Mouse (Mus musculus): ENCODE measurements around the gene Vash2.

Vash2 gene

DNA sequence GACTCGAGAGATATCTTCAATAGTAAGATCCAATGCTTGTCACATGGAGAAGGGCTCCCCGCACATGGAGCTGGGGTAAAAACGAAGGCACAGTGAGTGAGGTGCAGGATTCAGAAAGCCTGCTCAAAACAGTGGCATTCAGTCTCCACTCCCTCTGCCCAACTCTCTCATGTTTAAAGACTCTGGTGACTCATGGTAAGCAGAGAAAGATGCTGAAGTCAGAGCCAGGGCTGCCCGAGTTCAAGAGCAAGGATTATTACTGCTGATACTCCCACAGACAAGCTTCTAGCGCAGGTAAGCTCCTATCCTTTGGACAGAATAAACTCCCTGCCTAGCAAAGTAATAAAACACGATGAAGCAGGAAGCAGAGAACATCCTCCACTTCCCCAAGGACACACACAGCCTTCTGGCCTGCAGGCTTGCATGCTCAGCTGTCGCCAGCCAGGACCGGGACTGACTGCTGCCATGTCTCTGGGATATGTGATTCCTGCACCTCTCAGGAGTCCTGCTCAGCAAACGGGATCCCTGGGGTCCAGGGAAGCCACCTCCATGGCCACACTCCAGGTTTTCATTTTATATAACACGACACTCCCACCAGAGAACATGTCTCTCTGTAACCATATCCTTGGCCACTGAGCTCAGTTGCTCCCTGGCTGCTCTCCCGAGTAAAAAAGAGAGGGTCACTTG is 2.1 kb downstream of the Vash2 start:
- DNase-seq (ENCODE audit: extremely low spot score, low spot score) = no peak

- DNase-seq (ENCODE audit: extremely low spot score, low spot score) = no peak
Observed at GRCm38 (mm10) chr1:190974833-190975232, 4.3 kb downstream of the Vash2 start.

GRCm38 (mm10) chr1:190974191-190974590 is 4.9 kb downstream of the Vash2 start:
- no peak for DNase-seq (ENCODE audit: extremely low spot score, low spot score)

- no peak for DNase-seq (ENCODE audit: extremely low spot score, low spot score)
Observed at GRCm38 (mm10) chr1:190972612-190973192, 6.4 kb downstream of the Vash2 start.

DNA sequence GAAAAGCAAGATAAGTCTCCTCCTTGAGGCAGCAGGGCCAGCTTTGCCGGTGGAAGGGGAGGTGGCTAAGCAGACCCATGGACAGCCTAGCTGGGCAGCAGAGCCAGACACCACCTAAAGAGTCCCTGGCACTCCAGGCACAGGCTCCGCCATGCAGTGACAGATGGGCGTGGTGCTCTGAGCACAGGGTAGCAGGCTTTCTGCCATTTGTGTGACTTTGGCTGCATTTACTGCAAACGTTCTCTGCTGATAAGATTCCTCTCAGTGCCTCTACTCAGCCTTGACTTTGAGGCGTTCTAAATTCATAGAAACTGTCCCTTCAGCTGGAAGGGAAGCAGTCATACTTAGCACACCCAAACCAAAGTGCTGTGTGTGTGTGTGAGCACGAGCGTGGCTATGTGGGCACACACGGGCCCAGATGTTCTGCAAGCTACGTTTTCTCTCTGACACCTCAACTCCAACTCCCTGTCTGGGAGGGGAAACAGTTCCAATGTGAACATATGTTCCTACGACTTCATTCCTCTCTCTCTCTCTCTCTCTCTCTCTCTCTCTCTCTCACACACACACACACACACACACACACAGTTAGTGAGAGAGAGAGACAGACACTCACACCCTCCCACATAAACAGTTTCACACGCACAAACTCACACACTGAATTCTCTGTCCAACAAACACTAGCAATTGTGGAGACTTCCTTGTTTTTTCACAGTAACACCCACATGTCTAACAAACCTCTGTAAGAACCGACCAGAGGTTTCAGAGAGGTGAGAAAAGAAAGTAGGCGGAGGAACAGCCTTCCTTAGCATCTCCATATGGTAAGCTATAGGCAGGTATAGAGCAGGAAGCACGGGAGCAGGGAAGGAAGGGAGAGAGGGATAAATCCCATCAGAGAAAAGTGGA is 7.1 kb downstream of the Vash2 start:
- DNase-seq (ENCODE audit: extremely low spot score, low spot score) = no peak

- DNase-seq (ENCODE audit: extremely low spot score, low spot score) = no peak
Observed at GRCm38 (mm10) chr1:190968010-190968409, 11.1 kb downstream of the Vash2 start.

DNA sequence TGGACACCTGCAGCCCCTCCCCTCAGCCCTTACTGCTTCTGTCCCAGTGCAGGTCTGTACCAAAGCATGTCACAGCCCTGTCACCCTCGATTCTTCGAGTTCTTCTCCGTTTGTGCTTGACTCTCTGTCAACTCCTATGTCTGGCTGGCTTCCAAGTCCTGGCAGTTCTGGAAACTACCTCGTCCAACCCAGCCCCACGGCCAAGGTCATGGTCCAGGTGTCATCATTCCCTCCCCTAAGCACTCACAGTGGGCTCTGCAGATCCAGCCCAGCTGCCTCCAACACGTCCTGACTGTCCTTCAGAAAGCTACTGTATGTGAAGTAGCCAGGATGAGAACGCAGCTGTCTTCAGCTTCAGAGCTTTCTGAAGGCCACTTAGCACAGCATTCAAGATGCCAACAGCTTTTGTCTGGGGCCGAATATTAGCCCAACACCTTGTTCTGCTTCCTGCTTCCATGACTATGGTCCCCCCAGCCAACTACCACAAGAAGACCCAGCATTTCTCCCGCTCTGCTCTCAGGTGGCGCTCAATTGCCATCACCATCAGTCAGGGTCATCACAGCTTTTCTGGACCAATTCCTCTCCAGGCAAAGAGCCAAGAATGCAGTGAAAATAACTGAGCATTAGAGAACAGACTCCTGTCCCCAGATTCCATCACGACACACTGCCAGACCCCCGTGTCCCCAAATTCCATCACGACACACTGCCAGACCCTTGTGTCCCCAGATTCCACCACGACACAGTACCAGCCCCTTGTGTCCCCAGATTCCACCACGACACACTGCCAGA is 13.9 kb downstream of the Vash2 start:
- no peak for DNase-seq (ENCODE audit: extremely low spot score, low spot score)

DNA sequence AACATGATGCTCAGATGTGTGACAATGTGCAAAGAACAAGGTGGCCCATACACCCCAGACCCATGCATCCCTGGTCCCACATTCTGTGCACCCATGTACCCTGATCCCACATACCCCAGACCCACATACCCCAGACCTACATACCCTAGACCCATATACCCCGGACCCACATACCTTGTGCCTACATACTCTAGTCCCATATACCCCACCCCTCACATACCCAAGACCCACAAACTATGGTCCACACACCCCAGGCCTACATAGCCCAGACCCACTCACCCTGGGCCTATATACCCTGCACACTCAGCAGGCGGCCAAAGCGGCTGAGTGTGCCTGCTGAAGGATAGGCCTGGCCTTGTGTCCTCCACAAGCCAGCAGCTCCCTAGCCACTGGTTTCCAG is 16.3 kb downstream of the Vash2 start:
- no peak for DNase-seq (ENCODE audit: extremely low spot score, low spot score)

GRCm38 (mm10) chr1:190958821-190959220 is 20.3 kb downstream of the Vash2 start:
- no peak for DNase-seq (ENCODE audit: extremely low spot score, low spot score)

DNA sequence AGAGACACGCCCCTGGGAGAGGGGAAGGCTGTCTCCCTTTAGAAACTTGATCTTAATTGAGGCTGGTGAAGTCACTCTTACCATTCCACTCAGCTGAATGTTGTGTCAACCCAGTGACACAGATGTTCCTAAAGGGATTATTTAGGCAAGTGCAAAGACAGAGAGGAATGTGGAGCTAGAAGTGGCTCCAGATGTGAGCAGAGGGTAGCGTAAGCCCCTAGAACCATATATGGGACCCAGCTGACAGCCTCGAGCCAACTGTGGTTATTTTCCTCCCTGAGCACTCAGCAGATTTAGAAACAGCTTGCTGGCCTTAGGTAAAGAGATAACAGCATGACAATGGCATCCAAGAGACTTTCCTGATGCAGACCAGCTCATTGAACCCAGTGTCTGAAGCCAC is 26.1 kb downstream of the Vash2 start:
- DNase-seq (ENCODE audit: extremely low spot score, low spot score) = no peak

- DNase-seq (ENCODE audit: extremely low spot score, low spot score) = no peak
Observed at GRCm38 (mm10) chr1:190951014-190951413, 28.1 kb downstream of the Vash2 start.

GRCm38 (mm10) chr1:190948846-190949245 is 30.2 kb downstream of the Vash2 start:
- no peak for DNase-seq (ENCODE audit: extremely low spot score, low spot score)

- DNase-seq (ENCODE audit: extremely low spot score, low spot score) = no peak
Observed at GRCm38 (mm10) chr1:190948439-190948838, 30.7 kb downstream of the Vash2 start.

DNA sequence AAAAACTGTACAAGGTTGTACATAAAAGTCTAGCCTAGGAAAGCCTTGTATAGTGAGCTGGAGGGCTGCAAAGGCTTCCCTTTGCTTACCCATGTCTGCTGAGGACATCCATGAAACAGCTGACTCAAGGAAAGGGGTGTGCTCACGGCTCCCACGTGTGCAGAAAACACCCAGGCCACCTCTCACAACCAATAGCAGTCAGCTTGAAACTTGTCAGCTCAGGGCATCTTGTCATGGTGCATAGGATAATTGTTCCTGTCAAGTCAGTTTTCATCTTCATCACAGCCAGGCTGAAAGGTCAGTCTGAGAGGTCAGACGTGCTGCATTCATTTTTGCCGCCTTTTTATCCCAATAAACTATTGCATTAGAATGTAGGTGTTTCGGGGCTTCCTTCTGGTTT is 31.1 kb downstream of the Vash2 start:
- no peak for DNase-seq (ENCODE audit: extremely low spot score, low spot score)

GRCm38 (mm10) chr1:190944109-190944760 is 34.9 kb downstream of the Vash2 start:
- DNase-seq (ENCODE audit: extremely low spot score, low spot score) = peak; percentile 62

GRCm38 (mm10) chr1:190939803-190940202 is 39.3 kb downstream of the Vash2 start:
- no peak for DNase-seq (ENCODE audit: extremely low spot score, low spot score)

DNA sequence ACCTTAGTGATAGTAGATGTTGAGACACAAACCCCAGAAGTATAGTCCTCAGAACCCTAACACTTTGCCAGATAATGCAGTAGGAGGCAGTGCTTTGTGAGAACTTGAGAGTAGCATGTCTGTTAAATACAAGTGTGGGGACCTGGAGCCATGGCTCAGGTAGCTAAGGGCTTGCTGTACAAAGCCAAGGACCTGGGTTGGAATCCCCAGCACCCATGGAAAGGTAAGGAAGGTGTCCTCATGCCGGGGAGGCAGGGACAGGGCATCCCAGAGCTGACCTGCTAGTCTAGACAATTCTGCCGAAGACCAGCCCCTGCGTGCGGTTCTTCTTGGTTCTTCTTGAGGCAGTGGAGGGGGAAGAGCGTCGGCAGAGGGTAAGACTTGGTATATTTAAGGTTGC is 48.9 kb downstream of the Vash2 start:
- no peak for DNase-seq (ENCODE audit: extremely low spot score, low spot score)

GRCm38 (mm10) chr1:190929010-190929695 is 49.9 kb downstream of the Vash2 start:
- DNase-seq (ENCODE audit: extremely low spot score, low spot score) = peak; percentile 60

GRCm38 (mm10) chr1:190928370-190929009 is 50.6 kb downstream of the Vash2 start:
- DNase-seq (ENCODE audit: extremely low spot score, low spot score) = peak; percentile 98

Data from neural tube, embryonic 10.5 days (tissue).